Mouse (Mus musculus) MEL (cell line): ENCODE results near the gene Ciao2a. TPM values are rescaled to one million over a fixed set of nuclear protein-coding genes. Genes with fewer than 3 reads are reported as not detected.

Source experiments
- DNase-seq: peaks from one replicate; pipeline ENCODE4 v3.0.0; 2011; ENCODE audit warnings: low read depth, low spot score
- H3K27ac ChIP-seq: 2 replicates; pipeline ENCODE4 v1.5.1; 2012; ENCODE audit warnings: low read depth, mild to moderate bottlenecking, control low read depth, low read length, moderate library complexity; ENCODE audit not compliant: control insufficient read depth
- H3K27me3 ChIP-seq, 2 experiments: fragments of 150-350 bp in 1 of 2; sonication (generic) in 1 of 2; 2 replicates each; pipeline ENCODE4 v1.6.1; 2012; ENCODE audit warnings: low read length in 2 of 2, mild to moderate bottlenecking in 2 of 2, improper control_type of control experiment in 1 of 2, moderate library complexity in 1 of 2; ENCODE audit not compliant: insufficient read depth in 2 of 2, control insufficient read depth in 1 of 2
- H3K36me3 ChIP-seq, 2 experiments: 2 replicates each; pipeline ENCODE4 v1.6.1; 2012 to 2014; ENCODE audit warnings: low read length in 2 of 2, improper control_type of control experiment in 1 of 2, inconsistent platforms in 1 of 2, mild to moderate bottlenecking in 1 of 2; ENCODE audit not compliant: insufficient read depth in 2 of 2, control insufficient read depth in 1 of 2
- H3K4me1 ChIP-seq, 2 experiments: fragments of 150-350 bp in 1 of 2; sonication (generic) in 1 of 2; 2 replicates each; pipeline ENCODE4 v1.6.1; 2012; ENCODE audit warnings: low read length in 2 of 2, improper control_type of control experiment in 1 of 2, mild to moderate bottlenecking in 1 of 2; ENCODE audit not compliant: insufficient read depth in 2 of 2, control insufficient read depth in 1 of 2
- H3K4me3 ChIP-seq, 2 experiments: fragments of 150-350 bp in 1 of 2; sonication (generic) in 1 of 2; 2 replicates each; pipeline ENCODE4 v1.5.1; 2012; ENCODE audit warnings: low read depth in 2 of 2, low read length in 2 of 2, mild to moderate bottlenecking in 2 of 2, moderate library complexity in 2 of 2, control low read depth in 1 of 2, improper control_type of control experiment in 1 of 2; ENCODE audit not compliant: control insufficient read depth in 1 of 2, insufficient read depth in 1 of 2
- H3K79me2 ChIP-seq: 2 replicates; pipeline ENCODE4 v1.6.1; 2012; ENCODE audit warnings: mild to moderate bottlenecking, low read length, moderate library complexity; ENCODE audit not compliant: control insufficient read depth, poor library complexity, insufficient read depth
- H3K9ac ChIP-seq: 2 replicates; pipeline ENCODE4 v1.6.1; 2012; ENCODE audit warnings: low read depth, mild to moderate bottlenecking, control low read depth, low read length, moderate library complexity; ENCODE audit not compliant: control insufficient read depth, poor library complexity, severe bottlenecking
- H3K9me3 ChIP-seq: fragments of 150-350 bp; sonication (generic); replicated peaks from 2 replicates; pipeline ENCODE4 v1.6.1; 2012; ENCODE audit warnings: mild to moderate bottlenecking, low read length, improper control_type of control experiment, moderate library complexity; ENCODE audit not compliant: insufficient read depth
- BHLHE40 ChIP-seq: IDR thresholded peaks from 2 replicates; pipeline ENCODE4 v1.6.1; 2012; ENCODE audit warnings: low read depth, mild to moderate bottlenecking, inconsistent platforms, low read length, improper control_type of control experiment, borderline replicate concordance
- CHD2 ChIP-seq: IDR thresholded peaks from 2 replicates; pipeline ENCODE4 v1.6.1; 2011; ENCODE audit warnings: low read length, improper control_type of control experiment
- E2F4 ChIP-seq: IDR thresholded peaks from 2 replicates; pipeline ENCODE4 v1.6.1; 2011; ENCODE audit warnings: low read depth, low read length, improper control_type of control experiment, borderline replicate concordance
- GABPA ChIP-seq: IDR thresholded peaks from 2 replicates; pipeline ENCODE4 v1.6.1; 2012; ENCODE audit warnings: low read depth, mild to moderate bottlenecking, inconsistent platforms, low read length, improper control_type of control experiment, moderate library complexity
- GATA1 ChIP-seq: IDR thresholded peaks from 2 replicates; pipeline ENCODE4 v1.6.1; 2011; ENCODE audit warnings: low read depth, low read length, improper control_type of control experiment
- HCFC1 ChIP-seq: IDR thresholded peaks from 2 replicates; pipeline ENCODE4 v1.6.1; 2012; ENCODE audit warnings: low read depth, mild to moderate bottlenecking, inconsistent platforms, low read length, improper control_type of control experiment, moderate library complexity
- JUND ChIP-seq: IDR thresholded peaks from 2 replicates; pipeline ENCODE4 v1.6.1; 2011; ENCODE audit warnings: low read depth, mild to moderate bottlenecking, improper control_type of control experiment, low read length
- KAT2A ChIP-seq: conservative IDR thresholded peaks from 2 replicates; pipeline ENCODE4 v1.6.1; 2012; ENCODE audit warnings: low read depth, low read length, improper control_type of control experiment, inconsistent platforms
- MAFK ChIP-seq: IDR thresholded peaks from 2 replicates; pipeline ENCODE4 v1.6.1; 2011; ENCODE audit warnings: low read depth, mild to moderate bottlenecking, low read length, improper control_type of control experiment, borderline replicate concordance
- MYB ChIP-seq: IDR thresholded peaks from 2 replicates; pipeline ENCODE4 v1.6.1; 2011; ENCODE audit warnings: mild to moderate bottlenecking, low read depth, low read length, improper control_type of control experiment
- MYC ChIP-seq: IDR thresholded peaks from 2 replicates; pipeline ENCODE4 v1.6.1; 2011; ENCODE audit warnings: low read depth, mild to moderate bottlenecking, low read length, improper control_type of control experiment, moderate library complexity
- NRF1 ChIP-seq: IDR thresholded peaks from 2 replicates; pipeline ENCODE4 v1.6.1; 2014; ENCODE audit warnings: low read depth, mild to moderate bottlenecking, inconsistent platforms, low read length, improper control_type of control experiment, moderate library complexity; ENCODE audit not compliant: poor library complexity, insufficient read depth, severe bottlenecking
- POLR2AphosphoS5 ChIP-seq: IDR thresholded peaks from 2 replicates; pipeline ENCODE4 v1.6.1; 2012; ENCODE audit warnings: low read depth, borderline replicate concordance, mild to moderate bottlenecking, inconsistent platforms, low read length, moderate library complexity, mixed read lengths
- RAD21 ChIP-seq: IDR thresholded peaks from 2 replicates; pipeline ENCODE4 v1.6.1; 2011; ENCODE audit warnings: mild to moderate bottlenecking, low read depth, low read length, improper control_type of control experiment
- SMC3 ChIP-seq: IDR thresholded peaks from 2 replicates; pipeline ENCODE4 v1.6.1; 2011; ENCODE audit warnings: low read depth, low read length, improper control_type of control experiment
- TBP ChIP-seq: IDR thresholded peaks from 2 replicates; pipeline ENCODE4 v1.8.0; 2011; ENCODE audit warnings: low read depth, low read length, improper control_type of control experiment
- ZC3H11A ChIP-seq: IDR thresholded peaks from 2 replicates; pipeline ENCODE4 v1.6.1; 2012; ENCODE audit warnings: low read depth, mild to moderate bottlenecking, inconsistent platforms, low read length, improper control_type of control experiment
- ZKSCAN1 ChIP-seq: IDR thresholded peaks from 2 replicates; pipeline ENCODE4 v1.6.1; 2012; ENCODE audit warnings: low read depth, mild to moderate bottlenecking, inconsistent platforms, low read length, improper control_type of control experiment, moderate library complexity
- polyA plus RNA-seq, 2 experiments: library from polyadenylated mRNA; stranded (reverse) in 1 of 2; unstranded in 1 of 2; fragments of >175 nt in 1 of 2; fragments of >200 nt in 1 of 2; gene quantifications; 2 replicates each; pipeline versions ENCODE4 v1.2.1 to v1.2.4; 2012; ENCODE audit warnings: low replicate concordance in 2 of 2, low read depth in 1 of 2; ENCODE audit not compliant: insufficient read length in 2 of 2, insufficient read depth in 1 of 2, missing spikeins in 1 of 2
- total RNA-seq: library from RNA; depleted of rRNA; stranded (reverse); fragments of 300-350 nt; gene quantifications from 2 replicates; pipeline ENCODE4 v1.2.3, GENCODE M21; 2012

Gene Ciao2a
- total and polyA plus RNA-seq, 3 experiments, result 88.1 to 121 TPM; not detected in 1

GRCm38 (mm10) chr9:66110126-66110525 is 16.3 kb upstream of the Ciao2a start:
- H3K9ac ChIP-seq, result no peak overlapping the region
- peaks cover 0 to 2% of the 10 kb centered on the region in 2 experiments; a peak in 1 of 4 replicates for H3K4me1 ChIP-seq
- peaks cover 7 to 18% of the 10 kb centered on the region in 2 experiments for H3K36me3 ChIP-seq
- no peaks in the 10 kb centered on the region for H3K9me3 ChIP-seq
- H3K79me2 ChIP-seq, result 0 out of 2 replicates have a peak, but pooled peaks cover 1% of the 10 kb centered on the region
- no peak for DNase-seq
- no peaks in the 10 kb centered on the region for H3K27me3 ChIP-seq
- H3K27ac ChIP-seq, result no peak overlapping the region
- H3K4me3 ChIP-seq, result no peak overlapping the region
- TF ChIP-seq BHLHE40 (no peak), KAT2A (no peak), GATA1 (no peak), E2F4 (no peak), JUND (no peak), CHD2 (no peak), HCFC1 (no peak), NRF1 (no peak), GABPA (no peak), MYB (no peak)

- no peak for DNase-seq
- Histone ChIP-seq H3K4me1 (peaks cover 0 to 2% of the 10 kb centered on the region in 2 experiments; a peak in 1 of 4 replicates), H3K4me3 (no peak overlapping the region), H3K79me2 (0 out of 2 replicates have a peak, but pooled peaks cover 1% of the 10 kb centered on the region), H3K9me3 (no peaks in the 10 kb centered on the region), H3K27ac (no peak overlapping the region), H3K9ac (no peak overlapping the region), H3K27me3 (no peaks in the 10 kb centered on the region), H3K36me3 (peaks cover 10 to 16% of the 10 kb centered on the region in 2 experiments)
- no peak for TF ChIP-seq MAFK
- TF ChIP-seq CHD2, result no peak
- no peak for TF ChIP-seq POLR2AphosphoS5
- TF ChIP-seq RAD21, result no peak
- TF ChIP-seq SMC3, result no peak
- TF ChIP-seq ZKSCAN1, result no peak
- no peak for TF ChIP-seq TBP
- no peak for TF ChIP-seq ZC3H11A
- no peak for TF ChIP-seq JUND
- TF ChIP-seq MYC, result no peak
Measured at GRCm38 (mm10) chr9:66110611-66111379, 15.6 kb upstream of the Ciao2a start.
